Mouse (Mus musculus) 3T3-L1 (cell line): Measurements from ENCODE around the gene Nit1.
"Not testable (repeated sequence)": the region's sequence is repeated elsewhere in the genome, so short reads cannot be mapped to it uniquely, and the experiment has no call there.

Experiments used
- DNase-seq: peaks from one replicate; pipeline ENCODE4 v3.0.0-alpha.2; 2015; ENCODE audit warnings: low read depth, low spot score

The Nit1 gene

GRCm38 (mm10) chr1:171349210-171349609 lies 3.8 kb upstream of the Nit1 start:
- DNase-seq: peak; percentile 37

- no peak for DNase-seq
Observed at GRCm38 (mm10) chr1:171348665-171349064, 3.2 kb upstream of the Nit1 start.

GRCm38 (mm10) chr1:171346095-171346450 lies 627 bp upstream of the Nit1 start:
- DNase-seq: peak; percentile 43

GRCm38 (mm10) chr1:171344715-171345114 lies 731 bp downstream of the Nit1 start:
- no peak for DNase-seq

- peak; percentile 82 for DNase-seq
Observed at GRCm38 (mm10) chr1:171343922-171344677, 1.3 kb downstream of the Nit1 start.

GRCm38 (mm10) chr1:171342262-171343207 lies 2.9 kb downstream of the Nit1 start:
- no peak for DNase-seq

- peak; percentile 56 for DNase-seq
Observed at GRCm38 (mm10) chr1:171330216-171330560, 15.3 kb downstream of the Nit1 start.

GRCm38 (mm10) chr1:171329433-171330215 lies 15.8 kb downstream of the Nit1 start:
- peak; percentile 65 for DNase-seq

- DNase-seq: peak; percentile 96
Observed at GRCm38 (mm10) chr1:171328839-171329432, 16.5 kb downstream of the Nit1 start, which contains the start of gene Dedd. Gene Dedd (plus strand): TSS chr1:171329145.

GRCm38 (mm10) chr1:171328244-171328643 lies 17.2 kb downstream of the Nit1 start:
- DNase-seq: peak; percentile 58

GRCm38 (mm10) chr1:171326588-171326987 lies 18.9 kb downstream of the Nit1 start:
- not testable (repeated sequence) for DNase-seq

GRCm38 (mm10) chr1:171325571-171325970 lies 19.9 kb downstream of the Nit1 start:
- no peak for DNase-seq

GRCm38 (mm10) chr1:171322012-171322411 lies 23.4 kb downstream of the Nit1 start:
- DNase-seq: no peak

GRCm38 (mm10) chr1:171321415-171321814 lies 24.0 kb downstream of the Nit1 start:
- peak; percentile 65 for DNase-seq

GRCm38 (mm10) chr1:171320151-171320550 lies 25.3 kb downstream of the Nit1 start:
- DNase-seq: no peak

- DNase-seq: no peak
Observed at GRCm38 (mm10) chr1:171319748-171320147, 25.7 kb downstream of the Nit1 start.

GRCm38 (mm10) chr1:171309321-171309720 lies 36.1 kb downstream of the Nit1 start:
- DNase-seq: peak; percentile 47

- DNase-seq: not testable (repeated sequence)
Observed at GRCm38 (mm10) chr1:171306157-171306556, 39.3 kb downstream of the Nit1 start.

- DNase-seq: no peak
Observed at GRCm38 (mm10) chr1:171298226-171298625, 47.2 kb downstream of the Nit1 start.

GRCm38 (mm10) chr1:171295063-171295402 lies 50.4 kb downstream of the Nit1 start:
- no peak for DNase-seq

- peak; percentile 96 for DNase-seq
Observed at GRCm38 (mm10) chr1:171294298-171295062, 51.0 kb downstream of the Nit1 start, which contains the start of gene Ufc1. Gene Ufc1 (minus strand): TSS chr1:171295024.
